Mouse (Mus musculus) adrenal gland, postnatal 25 days (tissue): ENCODE measurements around the gene Plekhf1. TPM values are rescaled to one million over a fixed set of nuclear protein-coding genes. Genes with fewer than 3 reads are reported as not detected.

Source experiments
- DNase-seq: peaks from one replicate; pipeline ENCODE4 v3.0.0; 2021; ENCODE audit warnings: mixed read lengths
- total RNA-seq: library from RNA; stranded (reverse); gene quantifications from 2 replicates; pipeline ENCODE4 v1.2.3, GENCODE M21; 2021

Gene Plekhf1
- total RNA-seq, 1 experiment from 2014 or later, result 2.2 TPM

DNA sequence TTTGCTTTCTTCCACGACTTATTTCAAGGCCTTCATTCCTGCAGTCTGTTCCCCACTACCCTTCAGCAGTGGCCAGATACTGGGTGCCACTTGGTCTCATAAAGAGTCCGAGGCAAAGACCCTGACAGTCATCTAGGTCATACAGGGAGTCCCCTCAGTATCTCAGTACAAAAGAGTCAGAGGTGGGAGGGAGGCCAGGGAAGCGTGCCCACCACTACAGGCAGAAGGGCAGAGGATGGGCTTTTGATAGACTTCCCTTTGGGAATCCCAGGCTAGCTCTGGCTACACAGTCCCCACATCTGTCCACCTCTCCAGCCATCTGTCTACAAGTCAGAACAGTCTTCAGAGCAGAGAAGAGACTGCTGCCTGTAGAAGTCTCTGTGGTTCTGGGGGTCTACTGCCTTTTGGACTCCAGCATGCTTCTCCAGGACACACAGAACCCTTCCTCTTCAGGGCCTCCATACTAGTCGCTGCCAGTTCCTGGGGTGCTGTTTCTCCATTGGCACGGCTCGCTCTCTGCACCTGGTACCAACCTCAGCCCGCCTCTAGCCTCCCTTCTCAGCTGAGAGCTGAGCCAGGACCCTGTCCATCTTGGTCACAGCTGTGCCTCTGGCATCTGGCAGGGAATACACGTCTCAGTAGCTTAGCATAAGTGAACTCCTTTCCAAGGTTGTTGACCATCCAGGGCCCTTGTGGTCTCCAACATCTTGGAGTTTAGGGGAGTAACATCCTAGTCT lies 9.0 kb downstream of the Plekhf1 start:
- DNase-seq, result no peak

DNA sequence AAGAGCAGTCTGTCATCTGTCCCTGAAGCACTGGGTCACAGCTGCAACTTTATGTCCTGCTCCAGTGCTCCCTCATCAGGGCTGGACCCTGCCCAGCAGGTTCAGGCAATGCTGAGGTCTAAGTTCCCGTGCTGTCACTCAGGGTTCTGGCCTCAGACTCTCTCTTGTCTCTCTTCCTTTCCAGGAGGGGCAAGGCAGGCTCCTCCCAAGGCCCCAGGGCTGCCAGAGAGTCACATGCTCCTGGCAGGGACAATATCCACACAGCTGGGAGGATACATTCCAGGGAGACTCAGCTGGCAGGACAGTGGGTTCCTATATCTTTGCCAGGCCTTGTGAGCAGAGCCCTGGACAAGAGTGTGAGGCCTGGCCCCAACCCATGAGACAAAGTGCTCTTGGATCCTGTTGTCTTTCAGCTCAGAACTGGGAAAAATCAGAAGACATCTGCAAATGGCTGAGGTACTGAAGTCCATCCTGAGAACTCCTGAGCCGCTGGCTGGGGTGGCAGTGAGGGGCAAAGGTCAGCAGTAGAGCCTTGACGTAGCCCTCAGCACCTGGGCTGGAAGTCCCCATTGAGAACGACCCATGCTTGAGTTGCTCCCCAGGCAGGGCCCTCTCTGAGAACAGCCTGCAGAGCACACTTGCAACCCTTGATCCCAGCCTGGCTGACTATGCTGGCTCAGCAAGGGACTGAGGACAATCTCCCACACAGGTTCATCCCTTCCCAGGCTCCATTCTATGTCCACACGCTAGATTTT lies 10.2 kb downstream of the Plekhf1 start:
- peak; percentile 71 for DNase-seq

DNA sequence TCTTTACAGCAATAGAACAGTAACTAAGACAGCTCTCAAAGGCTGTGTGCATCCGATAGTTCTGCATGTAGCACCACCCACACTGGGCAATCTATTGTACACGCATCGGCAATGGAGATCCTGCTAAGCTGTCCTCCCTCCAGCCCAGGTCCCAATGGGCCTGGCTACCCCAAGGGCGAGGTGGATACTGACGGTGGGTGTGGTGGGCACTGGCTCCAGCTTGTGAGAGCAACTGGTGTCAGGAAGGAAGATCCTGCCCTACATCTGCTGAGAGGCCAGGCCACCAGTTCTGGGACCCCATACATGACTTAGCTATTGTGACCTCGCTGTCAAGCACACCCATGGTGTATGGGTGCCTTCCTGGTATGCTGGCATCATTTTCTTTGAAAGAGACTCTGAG lies 12.1 kb downstream of the Plekhf1 start:
- DNase-seq, result no peak

DNA sequence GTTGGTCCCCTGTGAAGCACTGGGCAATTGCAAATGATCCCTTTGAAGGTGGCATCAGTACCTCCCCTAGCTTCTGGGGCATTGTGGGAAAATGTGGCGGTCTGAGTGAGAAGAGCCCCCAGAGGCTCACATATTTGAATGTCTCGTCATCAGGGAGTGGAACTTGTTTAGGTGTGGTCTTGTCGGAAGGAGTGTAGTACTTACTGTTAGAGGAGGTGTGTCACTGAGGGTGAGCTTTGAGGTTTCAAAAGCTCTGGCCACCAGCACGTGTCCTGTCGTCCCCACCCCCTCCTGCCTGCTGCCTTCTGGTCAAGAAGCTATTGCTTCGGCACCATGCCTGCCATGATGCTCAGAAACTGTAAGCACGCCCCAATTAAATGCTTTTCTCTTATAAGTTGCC lies 12.5 kb downstream of the Plekhf1 start:
- DNase-seq, result no peak

DNA sequence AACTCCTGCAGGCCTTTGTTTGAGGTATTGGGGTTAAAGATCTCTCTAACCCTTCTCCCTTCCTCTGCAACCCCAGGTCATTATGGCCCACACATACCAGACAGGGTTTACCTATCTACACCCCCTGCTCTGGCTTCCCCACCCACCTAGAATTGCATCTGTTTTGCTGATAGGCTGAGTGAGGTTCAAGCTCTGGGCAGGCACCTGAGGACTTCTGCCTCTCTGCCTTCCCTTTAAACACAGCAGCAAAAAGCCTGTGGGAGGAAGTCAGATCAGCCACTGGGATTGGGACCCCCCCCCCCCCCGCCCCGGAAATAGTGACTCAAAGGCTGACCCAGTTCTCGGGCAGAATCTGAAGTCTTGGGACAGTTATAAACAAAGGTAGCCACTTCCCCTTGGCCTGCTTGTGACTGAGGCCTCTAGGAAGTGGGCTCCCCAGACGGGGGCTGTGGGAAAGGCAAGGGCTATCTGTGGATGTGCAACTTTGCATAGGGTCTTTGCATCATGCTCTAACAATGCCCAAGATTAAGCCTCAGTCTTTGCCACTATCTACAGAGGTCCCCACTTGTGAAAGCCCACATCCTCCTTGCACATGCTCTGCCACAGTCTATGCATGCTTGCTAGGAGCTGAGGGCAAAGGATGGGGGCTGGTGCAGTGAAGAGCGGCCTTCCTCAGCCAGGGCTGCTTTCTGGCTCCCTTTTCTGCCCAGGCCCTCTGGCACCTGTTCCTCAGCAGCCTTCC lies 13.2 kb downstream of the Plekhf1 start:
- no peak for DNase-seq

DNA sequence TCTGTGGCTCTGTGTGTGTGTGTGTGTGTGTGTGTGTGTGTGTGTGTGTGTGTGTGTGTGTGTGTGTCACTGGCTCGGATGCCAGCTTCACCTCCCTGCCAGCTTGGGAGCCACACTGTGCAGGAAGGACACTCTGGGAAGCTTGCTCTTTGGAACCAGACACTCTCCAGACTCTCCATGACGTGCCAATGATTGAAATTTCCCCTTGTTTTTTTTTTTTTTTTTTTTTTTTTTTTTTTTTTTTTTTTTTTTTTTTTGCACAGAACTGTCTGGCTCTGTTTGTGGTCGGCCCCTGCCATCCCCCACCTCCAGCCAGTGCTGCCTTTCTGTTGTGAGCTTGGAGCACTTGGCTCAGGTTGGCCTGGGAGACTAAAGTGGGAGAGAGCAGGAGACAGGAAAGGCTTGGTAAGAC lies 15.2 kb downstream of the Plekhf1 start:
- no peak for DNase-seq

DNA sequence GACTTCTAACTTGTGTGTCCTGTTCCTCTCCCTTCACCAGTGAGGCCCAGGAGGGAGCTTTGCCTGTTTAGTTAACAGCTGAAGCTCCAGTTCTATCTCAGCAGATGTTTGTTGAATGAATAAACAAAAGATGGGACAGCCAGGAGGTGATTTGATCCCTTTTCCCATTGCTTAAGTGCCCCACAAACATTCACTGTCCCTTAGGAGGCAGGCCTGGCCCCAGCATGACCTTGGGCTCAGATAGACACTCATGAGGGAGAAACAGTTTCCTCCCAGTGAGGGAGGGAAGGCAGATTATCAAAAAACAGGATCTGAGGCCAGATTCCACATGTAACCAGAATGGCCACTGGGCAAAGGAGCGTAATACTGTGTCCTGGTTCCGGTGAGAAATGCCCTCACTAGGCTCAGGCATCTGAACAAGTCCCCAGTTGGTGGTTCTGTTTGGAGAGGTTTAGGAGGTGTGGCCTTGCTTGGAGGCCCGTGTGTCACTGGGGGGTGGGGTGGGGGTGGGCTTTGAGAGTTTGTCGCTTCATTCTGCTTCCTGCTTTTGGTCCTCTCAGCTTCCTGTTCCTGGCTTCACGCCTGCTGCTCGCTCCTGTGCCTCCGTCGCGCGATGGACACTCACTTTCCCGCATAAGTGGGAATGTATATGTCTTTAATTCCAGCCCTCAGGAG lies 18.2 kb downstream of the Plekhf1 start:
- no peak for DNase-seq

DNA sequence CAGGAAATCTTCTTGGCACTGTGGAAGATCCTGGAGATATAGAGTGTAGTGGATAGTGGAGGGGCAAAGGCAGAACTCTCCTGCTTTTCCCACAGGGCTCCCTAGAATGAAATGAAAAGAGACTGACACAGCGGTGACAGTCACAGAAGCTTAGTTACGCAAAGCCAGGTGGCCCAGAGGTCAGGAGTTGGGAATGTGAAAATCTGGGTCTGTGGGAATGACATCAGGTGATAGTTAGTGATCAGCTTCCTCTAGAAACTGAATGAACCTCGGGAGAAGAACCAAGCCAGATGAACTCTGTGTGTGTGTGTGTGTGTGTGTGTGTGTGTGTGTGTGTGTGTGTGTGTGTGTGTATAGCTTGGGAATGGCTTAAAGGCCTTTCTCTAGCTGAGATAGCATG lies 18.8 kb downstream of the Plekhf1 start:
- DNase-seq, result no peak

DNA sequence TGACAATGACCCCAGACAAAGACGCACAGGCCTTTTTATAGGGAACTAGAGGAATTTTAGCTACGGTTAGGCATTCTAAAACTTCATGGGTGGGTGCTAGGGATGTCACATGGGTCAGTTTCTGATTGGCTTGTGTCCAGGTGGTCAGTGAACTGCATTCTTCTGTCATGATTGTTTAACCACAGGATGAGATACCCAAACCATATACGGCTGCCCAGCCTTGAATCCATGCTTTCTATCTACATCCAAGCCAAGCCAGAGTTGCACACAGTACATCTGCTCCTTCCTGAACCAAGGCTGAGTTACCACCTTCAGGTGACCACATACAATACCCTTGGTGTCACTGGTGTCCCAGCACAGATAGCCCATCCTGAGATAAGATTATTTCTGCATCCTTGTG lies 21.3 kb downstream of the Plekhf1 start:
- no peak for DNase-seq

DNA sequence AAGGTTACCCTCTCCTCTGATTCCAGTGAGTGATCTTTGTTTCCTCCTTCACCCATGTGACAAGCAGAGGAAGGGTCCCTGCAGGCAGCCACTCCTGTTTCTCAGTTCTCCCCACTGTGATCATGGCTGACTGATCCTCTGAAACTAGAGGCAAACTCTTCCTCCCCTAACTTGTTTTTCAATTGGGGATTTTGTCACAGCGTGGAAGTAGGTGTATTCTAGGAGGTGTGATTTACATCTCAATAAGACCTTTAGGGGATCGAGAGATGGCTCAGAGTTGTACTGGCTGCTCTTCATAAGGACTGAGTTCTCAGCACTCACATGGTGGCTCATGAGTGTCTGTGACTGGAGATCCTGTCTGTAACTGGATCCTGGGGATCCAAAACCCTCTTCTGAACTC lies 22.0 kb downstream of the Plekhf1 start:
- DNase-seq, result no peak

DNA sequence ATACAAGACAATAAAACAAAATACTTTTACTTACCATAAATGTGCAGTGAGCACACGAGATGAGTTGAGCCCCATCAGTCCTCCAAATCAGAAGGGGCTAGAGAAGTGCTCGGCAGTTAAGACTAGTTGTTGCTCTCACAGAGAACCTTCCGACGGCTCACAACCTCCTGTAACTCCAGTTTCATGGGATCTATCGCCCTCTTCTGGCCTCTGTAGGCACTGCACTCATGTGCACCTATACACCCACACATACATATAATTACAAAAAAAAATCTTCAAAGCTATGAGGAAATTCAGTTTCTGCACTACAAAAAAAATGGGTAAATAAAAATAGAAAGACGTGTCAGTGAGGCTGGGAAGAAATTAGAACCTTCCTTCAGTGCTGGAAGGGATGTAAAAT lies 23.5 kb downstream of the Plekhf1 start:
- DNase-seq, result no peak

DNA sequence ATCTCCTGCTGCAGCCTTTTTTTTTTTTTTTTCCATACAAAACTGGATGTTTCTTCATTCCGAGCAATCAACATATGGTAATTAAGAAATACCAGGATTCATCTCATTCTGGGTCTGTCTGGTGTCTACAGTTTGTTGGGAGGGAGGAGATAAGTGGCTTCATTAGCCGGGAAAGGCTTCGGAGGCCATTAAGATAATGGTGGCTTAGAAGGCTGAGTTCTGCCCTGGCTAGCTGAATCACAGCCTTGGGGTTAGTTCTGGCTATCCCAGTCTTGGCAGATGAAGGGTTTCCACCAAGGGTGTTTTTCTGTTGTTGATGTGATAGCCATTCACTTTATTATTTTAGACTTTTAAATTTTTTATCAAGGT lies 26.5 kb downstream of the Plekhf1 start:
- DNase-seq, result no peak

DNA sequence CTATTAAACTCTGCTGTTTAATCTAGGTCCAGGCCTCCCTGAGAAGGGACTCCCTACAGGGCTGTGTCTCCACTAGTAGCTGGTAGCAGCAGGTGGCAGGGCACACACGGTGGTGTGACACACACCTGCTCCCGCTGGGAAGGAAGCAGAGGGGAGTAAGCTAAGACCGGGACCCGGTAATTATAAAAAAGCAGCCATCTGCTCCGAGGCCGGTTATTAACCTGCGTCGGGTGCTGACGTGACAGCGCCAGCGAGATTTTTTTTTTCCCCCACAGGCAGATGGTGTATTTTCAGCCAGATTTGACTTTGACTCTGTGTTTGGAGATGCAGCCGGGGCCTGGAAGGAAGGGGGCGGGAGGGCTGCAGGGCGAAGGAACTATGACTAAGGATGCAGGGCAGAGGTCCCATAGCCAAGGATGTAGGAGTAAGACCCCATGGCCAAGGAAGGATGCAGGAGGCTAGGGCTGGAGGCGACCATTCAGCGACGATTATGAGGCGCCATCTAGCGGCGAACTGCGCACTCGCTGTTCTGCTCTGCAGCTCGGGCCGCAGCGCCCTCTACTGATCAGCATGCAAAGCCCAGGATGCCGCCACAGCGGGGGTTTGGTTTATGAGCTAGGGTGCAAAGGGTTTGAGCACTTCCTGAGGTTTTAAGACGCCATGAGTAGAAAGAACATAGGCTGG lies 27.1 kb downstream of the Plekhf1 start:
- peak; percentile 89 for DNase-seq

DNA sequence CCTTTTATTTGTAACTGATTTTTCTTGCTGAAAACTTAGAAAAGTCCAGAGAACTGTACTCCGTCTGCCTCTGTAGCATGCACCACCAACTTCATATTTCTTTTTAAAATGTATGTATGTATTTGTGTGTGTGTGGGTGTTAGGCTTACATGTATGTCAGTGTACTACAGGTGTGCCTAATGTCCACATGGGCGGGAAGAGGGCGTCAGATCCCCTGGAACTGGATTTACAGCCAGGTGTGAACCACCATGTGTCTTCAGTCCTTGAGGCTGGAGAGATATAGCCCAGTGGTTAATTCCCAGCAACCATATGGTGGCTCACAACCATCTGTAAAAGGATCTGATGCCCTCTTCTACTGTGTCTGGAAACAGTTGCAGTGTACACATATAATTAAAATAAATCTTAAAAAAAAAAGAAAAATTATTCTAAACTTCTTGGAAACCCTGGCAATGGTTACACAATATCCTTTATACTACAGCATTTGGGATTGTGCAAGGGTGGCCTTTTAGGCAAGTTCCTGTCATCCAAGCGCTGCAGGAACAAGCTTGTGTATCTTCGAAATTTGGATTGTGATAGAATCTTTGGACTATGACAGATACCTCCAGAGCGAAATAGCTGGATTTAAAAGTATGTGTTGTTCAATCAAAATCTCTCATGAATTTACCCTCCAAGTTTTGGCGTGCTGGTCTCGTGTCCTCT lies 27.8 kb downstream of the Plekhf1 start:
- DNase-seq, result no peak

DNA sequence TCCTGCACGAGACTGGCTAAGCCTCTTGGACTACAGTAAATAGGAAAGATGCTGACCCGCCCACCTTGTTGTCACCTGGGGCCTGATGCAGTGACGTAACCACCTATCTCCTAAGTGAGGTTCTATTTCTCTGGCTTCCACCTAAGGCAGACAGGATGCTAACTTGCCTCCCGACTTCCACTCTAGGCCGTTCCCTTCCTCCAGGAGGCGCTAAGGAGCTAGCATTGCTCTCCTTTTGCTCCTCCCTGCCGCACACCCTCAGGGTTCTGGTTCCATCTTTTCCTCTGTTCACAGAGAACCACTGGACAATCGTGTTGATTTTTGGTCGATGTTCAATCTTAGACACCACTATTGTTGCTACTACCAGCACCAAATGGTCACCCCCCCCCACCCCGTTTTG lies 36.2 kb downstream of the Plekhf1 start:
- no peak for DNase-seq

DNA sequence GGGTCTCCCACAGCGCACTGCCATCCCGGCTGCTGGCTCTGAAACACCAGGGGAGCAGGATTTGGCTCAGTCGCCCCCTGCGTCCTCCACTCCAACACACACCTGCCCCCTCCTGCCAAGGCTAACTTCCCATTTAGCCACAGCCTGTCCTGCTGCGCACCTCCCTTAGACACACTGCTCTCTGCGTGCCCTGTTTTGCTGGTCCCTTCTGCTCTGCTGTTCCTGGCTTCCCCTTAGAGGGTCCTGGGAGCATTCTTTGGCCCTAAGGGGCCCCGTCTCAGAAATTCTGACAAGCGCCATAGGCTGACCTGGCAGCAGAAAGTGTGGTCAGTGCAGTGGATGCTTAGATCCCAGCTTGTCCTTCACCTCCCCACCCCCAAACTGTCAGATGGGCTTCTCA lies 36.7 kb downstream of the Plekhf1 start:
- no peak for DNase-seq

DNA sequence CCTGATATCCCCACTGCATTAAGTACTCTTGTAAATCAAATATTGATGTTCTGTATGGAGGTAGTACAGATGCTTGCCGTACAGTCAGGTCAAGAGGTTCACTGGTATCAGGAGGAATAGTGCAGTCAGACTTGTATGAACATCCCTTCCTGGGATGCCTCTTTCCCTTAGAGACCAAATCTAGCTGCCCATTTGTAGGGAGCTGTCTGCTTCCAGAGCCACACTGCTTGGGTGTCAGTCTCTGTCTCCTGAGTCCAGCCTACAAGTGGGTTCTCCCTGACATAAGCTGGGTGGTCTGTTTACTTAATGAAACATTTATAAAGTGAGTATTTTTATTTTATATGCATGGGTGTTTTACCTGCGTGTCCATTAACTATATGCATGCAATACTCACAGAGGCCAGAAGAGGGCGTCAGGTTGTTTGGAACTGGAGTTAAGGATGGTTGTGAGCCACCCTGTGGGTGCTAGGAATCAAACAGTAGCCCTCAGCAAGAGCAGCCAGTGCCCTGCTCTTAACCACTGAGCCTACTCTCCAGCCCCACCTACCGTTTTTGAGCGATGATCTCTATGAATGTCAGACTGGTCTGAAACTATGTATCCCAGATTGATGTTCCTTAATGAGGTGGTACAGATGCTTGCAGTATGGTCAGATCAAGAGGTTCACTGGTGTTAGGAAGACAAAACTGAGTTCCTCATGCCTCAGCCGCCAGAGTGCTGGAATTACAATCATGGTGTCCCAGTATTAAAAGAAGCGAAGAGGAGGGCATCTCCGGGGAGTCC lies 37.6 kb downstream of the Plekhf1 start:
- DNase-seq, result no peak

DNA sequence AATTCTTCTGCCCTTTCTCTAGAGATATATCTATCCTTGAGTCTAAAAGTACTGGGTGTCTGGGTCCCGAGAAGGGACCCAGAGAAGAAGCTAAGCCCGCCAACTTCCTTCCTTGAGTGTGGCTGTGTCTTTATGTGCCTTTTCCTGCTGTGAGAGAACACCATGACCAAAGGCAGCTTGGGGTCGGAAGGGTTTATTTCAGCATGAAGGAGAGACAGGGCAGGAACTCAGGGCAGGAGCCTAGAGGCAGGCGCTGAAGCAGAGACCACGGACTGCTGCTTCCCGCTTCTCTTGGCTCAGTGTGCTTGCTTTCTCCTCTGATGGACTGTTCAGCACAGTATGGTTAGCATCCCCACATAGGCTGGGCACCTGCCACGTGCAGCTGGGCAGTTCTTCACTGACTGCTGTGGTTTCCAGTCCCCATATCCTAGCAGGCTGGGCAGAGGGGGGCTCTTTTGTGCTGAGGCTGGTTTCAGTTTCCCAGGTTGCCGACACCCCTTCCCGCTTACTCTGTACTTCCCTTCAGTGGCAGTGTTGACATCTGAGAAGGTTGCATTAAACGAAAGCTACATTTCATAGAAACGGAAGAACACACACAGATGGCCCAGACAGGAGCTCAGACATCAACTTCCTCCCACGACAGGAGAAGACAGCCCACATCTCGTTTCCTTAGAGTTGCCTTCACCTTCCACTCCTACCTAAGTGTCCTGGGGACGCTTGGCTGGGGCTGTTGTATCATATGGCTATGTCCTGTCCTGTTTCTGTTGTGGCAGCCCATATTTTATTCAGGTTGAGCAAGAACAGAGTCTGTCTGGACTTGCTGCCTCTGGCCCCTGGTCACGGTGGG lies 38.5 kb downstream of the Plekhf1 start:
- DNase-seq, result no peak

DNA sequence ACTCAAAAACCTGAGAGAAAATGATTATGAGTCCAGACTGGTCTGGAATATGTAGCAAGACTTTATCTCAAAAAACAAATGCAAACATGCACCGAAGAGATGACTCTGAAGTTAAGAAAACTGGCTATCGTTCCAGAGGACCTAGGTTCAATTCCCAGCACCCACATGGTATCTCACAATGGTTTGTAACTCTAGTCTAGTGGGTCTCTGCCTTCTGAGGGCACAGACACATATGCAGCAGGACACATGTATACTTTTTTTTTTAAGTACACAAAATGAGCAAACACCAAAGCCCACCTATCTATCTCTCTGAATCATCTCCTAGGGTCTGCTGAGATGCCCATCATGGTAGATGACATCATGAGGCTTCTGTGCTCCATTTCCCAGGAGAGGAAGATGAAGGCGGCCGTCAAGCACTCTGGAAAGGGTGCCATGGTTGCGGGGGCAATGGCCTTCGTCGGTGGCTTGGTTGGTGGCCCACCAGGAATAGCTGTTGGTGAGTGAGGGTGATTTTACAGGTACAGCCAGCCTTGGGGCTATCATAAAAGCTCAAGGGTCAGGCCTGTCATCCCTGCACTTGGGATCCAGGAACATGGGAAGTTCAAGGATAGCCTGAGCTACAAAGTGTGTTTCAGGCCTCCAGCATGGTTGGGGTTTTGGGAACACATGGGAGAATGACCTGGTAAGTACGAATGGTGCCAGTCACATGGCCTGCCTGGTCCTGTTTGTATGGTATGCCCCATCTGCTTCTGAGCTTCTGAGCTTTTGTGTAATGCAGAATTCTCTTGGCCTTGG lies 39.3 kb downstream of the Plekhf1 start:
- no peak for DNase-seq
